Mouse (Mus musculus): Measurements from ENCODE around the gene Ces3b.

Gene Ces3b

GRCm38 (mm10) chr8:105083449-105084050 lies at the start of gene Ces3b:
Ces3b (plus strand) TSS chr8:105083753.
- DNase-seq, result peak; percentile 87

DNA sequence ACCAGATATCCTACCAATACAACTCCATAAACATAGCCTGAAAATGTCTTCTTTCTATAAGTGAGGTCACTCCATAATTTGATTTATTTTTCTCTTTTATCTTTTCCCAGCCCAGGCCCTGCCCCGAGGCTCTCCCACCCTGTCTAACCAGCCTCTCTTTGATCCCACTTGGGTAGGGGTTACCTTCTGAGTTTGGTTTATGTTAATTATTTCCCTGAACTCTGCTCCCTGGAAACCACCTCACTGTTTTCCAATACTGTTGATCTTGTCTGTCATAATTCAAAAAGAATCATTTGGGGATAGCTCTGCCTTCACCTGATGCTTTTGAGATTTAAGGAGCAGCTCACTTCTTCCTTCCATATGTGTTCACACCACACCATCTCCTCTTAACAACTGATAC lies 40.0 kb upstream of the Ces3b start:
- peak; percentile 22 for DNase-seq

- DNase-seq, result peak; percentile 46
Measured at GRCm38 (mm10) chr8:105045824-105046401, 37.6 kb upstream of the Ces3b start.

GRCm38 (mm10) chr8:105048371-105048854 lies 35.1 kb upstream of the Ces3b start, which contains the start of gene Ces3a:
Ces3a (plus strand) TSS chr8:105048601.
- DNase-seq, result peak; percentile 67

DNA sequence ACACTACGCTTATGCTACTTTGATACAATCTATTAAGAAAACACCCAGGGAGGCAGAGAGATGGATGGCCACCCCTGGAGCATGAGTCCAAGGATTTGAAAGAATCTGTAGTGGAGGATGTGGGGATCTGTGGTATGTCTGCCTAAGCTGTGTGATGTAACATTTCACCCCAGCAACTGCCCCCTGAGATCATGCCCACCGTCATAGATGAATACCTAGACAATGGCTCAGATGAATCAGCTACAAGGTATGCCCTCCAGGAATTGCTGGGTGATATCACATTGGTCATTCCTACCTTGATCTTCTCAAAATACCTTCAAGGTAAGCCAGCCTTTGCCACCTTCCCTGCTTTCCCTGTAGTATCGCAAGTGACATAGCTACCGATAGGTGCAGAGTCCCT lies 27.3 kb upstream of the Ces3b start:
- DNase-seq, result peak; percentile 52

DNA sequence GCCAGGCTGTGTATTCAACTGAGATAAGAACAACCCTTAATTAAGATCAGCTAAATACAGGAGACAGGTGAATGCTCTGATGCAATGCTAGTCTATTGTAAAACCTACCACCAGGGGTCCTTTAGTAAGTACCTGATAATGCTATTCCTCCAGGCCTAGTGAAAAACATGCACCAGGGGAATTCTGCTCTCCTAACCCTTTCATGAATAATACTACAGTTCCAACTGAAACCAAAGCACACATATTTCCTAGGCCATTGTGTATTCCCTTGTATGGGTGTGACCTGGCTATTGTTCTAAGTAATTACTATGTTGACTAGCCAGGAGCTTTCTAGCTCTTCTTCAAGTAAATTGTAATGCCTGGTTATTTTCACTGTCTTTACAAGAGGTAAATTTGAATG lies 23.5 kb upstream of the Ces3b start:
- no peak for DNase-seq

DNA sequence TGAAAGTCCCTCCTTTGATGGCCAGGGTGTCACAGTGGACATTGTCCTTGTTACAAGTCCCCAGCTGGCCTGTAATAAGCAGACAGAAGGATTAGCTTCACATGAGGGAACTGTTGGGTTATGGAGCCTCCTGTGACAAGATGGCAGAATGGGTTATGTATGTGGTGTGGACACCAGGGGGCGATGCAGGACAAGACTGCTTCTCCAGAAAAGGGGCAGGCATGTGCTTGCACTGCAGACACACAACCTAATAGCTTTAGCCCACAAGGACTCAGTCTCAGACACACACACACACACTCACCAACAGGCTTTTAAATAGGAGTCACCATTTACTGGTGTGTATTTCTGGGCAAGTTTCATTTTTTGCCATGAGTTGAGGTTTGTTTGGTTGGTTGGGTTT lies 16.8 kb upstream of the Ces3b start:
- DNase-seq, result peak; percentile 68

GRCm38 (mm10) chr8:105067905-105068304 lies 15.6 kb upstream of the Ces3b start:
- DNase-seq, result peak; percentile 27

- no peak for DNase-seq
Measured at GRCm38 (mm10) chr8:105068971-105069370, 14.6 kb upstream of the Ces3b start.

DNA sequence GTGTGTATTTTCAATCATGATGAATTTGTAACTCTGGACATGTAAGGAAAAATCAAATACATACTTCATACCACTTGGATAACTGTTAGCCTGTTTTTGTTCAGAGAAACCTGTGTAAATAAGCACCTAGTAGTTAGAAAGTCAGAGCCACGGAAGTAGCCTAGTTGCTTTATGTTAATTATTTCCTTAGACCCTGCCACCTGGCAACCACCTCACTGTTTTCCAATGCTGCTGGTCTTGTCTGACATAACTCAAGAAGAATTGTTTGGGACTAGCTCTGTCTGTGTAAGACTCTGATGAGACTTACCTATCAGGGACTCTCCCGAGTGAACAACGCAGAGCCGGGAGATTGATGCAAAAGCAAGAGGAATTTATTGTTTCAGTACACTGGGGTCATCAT lies 7.0 kb upstream of the Ces3b start:
- DNase-seq, result peak; percentile 45

DNA sequence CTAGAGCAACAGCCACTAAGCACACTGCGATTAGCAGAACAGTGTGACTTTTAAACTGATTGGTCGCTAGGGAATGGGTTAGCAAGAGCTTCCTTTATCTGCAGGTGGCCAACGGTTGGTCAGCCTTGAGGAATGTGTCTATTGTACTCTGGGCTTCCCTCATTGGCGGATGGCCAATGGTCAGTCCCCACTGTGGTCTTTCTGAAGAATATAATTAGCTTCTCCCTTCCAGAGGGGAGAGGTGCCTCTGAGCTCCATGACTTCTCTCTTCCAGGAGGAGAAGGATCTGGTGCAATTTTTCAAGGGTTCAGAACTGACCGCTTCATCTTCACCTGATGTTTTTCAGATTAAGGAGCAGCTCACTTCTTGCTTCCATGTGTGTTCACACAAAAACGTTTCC lies 6.5 kb upstream of the Ces3b start:
- peak; percentile 70 for DNase-seq

DNA sequence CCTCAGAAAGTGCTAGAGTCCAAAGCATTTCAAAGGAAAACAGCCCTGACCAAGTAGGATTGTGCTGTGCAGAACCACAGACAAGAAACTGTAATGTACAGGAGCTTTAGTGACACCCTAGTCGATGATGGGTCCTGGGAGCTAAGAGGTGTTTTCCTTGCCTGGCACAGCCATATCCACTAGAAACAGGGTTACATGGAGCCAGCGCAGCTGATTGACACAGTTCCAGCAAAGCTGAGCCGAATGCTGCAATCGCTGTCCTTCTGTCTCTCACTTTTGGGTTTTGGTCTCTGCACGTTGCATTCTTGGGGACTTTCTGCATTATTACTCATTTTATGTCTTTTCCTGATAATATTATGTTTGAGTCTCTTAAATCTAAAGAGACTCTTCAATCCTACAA lies 5.0 kb upstream of the Ces3b start:
- peak; percentile 67 for DNase-seq

- DNase-seq, result peak; percentile 33
Measured at GRCm38 (mm10) chr8:105080814-105081336, 2.7 kb upstream of the Ces3b start.

DNA sequence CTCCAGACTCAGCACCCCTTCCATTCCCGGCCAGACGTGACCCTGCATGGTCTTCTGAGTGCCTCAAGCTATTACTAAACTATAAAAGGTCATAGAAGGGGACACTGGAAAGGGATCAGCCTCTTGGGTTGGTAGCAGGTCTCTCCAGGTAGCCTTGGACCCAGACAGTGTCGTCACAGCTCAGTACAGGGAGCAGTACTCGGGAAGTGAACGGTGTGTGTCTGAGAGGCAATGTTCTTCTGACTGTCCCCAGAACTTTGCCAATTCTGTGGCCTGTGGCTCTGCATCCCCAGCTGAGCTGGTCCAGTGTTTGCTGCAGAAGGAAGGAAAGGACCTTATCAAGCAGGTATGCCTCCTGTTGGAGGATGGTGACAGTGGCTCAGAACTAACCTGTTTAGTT lies 4.6 kb downstream of the Ces3b start:
- DNase-seq, result peak; percentile 53

- DNase-seq, result peak; percentile 46
Measured at GRCm38 (mm10) chr8:105088581-105088980, 5.0 kb downstream of the Ces3b start.

GRCm38 (mm10) chr8:105093992-105094391 lies 10.4 kb downstream of the Ces3b start:
- DNase-seq, result peak; percentile 77

- peak; percentile 14 for DNase-seq
Measured at GRCm38 (mm10) chr8:105102101-105102785, 18.7 kb downstream of the Ces3b start.

DNA sequence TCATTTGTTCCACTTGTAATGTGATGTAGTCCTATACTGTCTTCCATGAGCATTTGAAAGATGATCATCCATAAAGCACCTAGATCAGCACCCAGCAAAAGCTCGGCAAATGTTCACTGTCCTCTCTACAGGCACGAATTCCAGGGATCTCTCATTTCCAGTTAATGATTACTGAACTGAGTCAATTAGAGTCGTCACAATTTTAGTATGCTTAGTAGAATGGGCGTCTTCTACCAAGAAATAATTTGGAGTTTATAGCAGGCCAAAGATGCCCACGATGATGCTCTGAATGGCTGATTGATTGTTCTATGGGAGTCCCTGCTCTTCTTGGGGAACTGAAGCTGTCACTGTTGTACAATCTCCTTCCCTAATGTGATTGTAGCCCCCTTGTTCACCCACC lies 20.1 kb downstream of the Ces3b start:
- peak; percentile 54 for DNase-seq

DNA sequence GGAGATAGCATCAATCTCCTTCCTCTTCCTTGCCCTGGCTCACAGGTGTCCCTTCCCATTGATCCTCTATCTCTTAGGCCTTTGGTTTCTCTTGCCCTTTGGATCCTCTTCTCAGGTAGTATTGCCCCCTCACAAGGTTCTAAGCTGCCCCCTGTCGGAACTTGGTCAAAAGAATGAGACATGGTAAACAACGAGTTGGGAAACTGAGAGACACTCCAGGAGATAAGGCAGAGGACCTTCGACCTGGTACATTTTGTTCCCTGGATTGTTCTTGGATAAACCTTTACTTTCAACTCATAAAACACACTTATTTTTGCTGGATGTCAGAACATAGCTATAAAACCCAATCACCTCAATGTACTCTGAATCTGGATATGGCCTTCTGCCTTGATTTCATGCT lies 20.7 kb downstream of the Ces3b start:
- DNase-seq, result peak; percentile 48

- DNase-seq, result peak; percentile 49
Measured at GRCm38 (mm10) chr8:105129864-105130263, 46.3 kb downstream of the Ces3b start.

- DNase-seq, result peak; percentile 62
Measured at GRCm38 (mm10) chr8:105131509-105131908, 48.0 kb downstream of the Ces3b start, which contains the start of gene Ces4a. Ces4a (plus strand) TSS chr8:105131800.

DNA sequence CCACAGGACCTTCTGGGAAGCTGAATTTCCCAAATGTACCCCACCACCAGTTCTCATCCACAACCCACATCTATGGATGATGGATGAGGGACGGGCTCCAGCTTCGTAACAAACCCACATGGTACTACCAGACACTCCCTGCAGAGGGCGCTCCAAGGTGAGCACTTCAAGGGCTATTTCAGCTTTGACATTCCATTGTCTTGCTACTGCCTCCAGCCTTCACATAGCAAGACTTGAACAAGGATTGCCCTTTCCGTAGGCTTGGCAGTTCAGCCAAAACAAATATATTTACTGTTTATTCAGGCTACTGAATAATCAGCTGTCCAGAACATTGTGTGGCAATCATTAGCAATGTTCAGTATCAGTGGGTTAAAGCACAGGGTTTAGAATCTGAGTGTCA lies 54.9 kb downstream of the Ces3b start:
- DNase-seq, result peak; percentile 93

- no peak for DNase-seq
Measured at GRCm38 (mm10) chr8:105142395-105142794, 58.8 kb downstream of the Ces3b start.
